Mouse (Mus musculus) heart, adult 2 months (tissue): ENCODE results near the gene Mfsd4a. TPM values are rescaled to one million over a fixed set of nuclear protein-coding genes. Genes with fewer than 3 reads are reported as not detected.

Experiments used
- DNase-seq, 2 experiments: peaks; one replicate each; pipeline ENCODE4 v3.0.0; 2021
- H3K27ac ChIP-seq: fragments of 200-600 bp; 2 replicates; pipeline ENCODE4 v1.8.1; 2022
- H3K27me3 ChIP-seq: fragments of 200-500 bp; 2 replicates; pipeline ENCODE4 v1.6.1; 2012; ENCODE audit warnings: mild to moderate bottlenecking, low read length, inconsistent platforms, mixed read lengths; ENCODE audit not compliant: control insufficient read depth, insufficient read depth
- H3K36me3 ChIP-seq: fragments of 200-500 bp; 2 replicates; pipeline ENCODE4 v1.6.1; 2012; ENCODE audit warnings: low read length, inconsistent platforms; ENCODE audit not compliant: control insufficient read depth, insufficient read depth
- H3K4me1 ChIP-seq: fragments of 200-500 bp; 2 replicates; pipeline ENCODE4 v1.6.1; 2011; ENCODE audit warnings: low read length; ENCODE audit not compliant: control insufficient read depth, insufficient read depth
- H3K4me3 ChIP-seq: fragments of 200-600 bp; 2 replicates; pipeline ENCODE4 v1.8.1; 2022
- H3K79me2 ChIP-seq: fragments of 200-500 bp; replicated peaks from 2 replicates; pipeline ENCODE4 v1.6.1; 2012; ENCODE audit warnings: mild to moderate bottlenecking, inconsistent platforms, low read length, moderate library complexity, mixed read lengths; ENCODE audit not compliant: control insufficient read depth, insufficient read depth
- H3K9ac ChIP-seq: fragments of 200-500 bp; 2 replicates; pipeline ENCODE4 v1.6.1; 2012; ENCODE audit warnings: low read depth, mild to moderate bottlenecking, control low read depth, inconsistent platforms, low read length, mixed read lengths
- CTCF ChIP-seq: fragments of 200-600 bp; IDR thresholded peaks from 2 replicates; pipeline ENCODE4 v1.8.1; 2022; ENCODE audit warnings: antibody characterized with exemption, mild to moderate bottlenecking, moderate library complexity
- EP300 ChIP-seq: fragments of 200-500 bp; IDR thresholded peaks from 2 replicates; pipeline ENCODE4 v1.6.1; 2011; ENCODE audit warnings: low read depth, low read length, control low read depth; ENCODE audit not compliant: insufficient read depth
- POLR2A ChIP-seq: fragments of 200-500 bp; IDR thresholded peaks from 2 replicates; pipeline ENCODE4 v1.6.1; 2011; ENCODE audit warnings: mild to moderate bottlenecking, low read depth, low read length, control low read depth; ENCODE audit not compliant: insufficient read depth
- WGBS: fragments of 180-500 bp; shearing (Covaris S2); methylation state at CpG from one replicate; pipeline ENCODE4 v1.1.7; 2018; 5-methylcytosine and 5-hydroxymethylcytosine counted together
- intact Hi-C: fragments of 180-260 bp; cut with DNase I; formaldehyde crosslinking; loops from one replicate; pipeline ENCODE4 v1.15.1; 2025
- polyA plus RNA-seq: library from polyadenylated mRNA; depleted of rRNA; stranded (reverse); fragments of >200 nt; gene quantifications from 2 replicates; pipeline ENCODE4 v1.2.3, GENCODE M21; 2012; rRNA removed
- total RNA-seq, 2 experiments: library from RNA; stranded (reverse); gene quantifications; 2 replicates each; pipeline ENCODE4 v1.2.3; 2021

The Mfsd4a gene
- total and polyA plus RNA-seq, 3 experiments = 1.4 to 3.0 (median 1.6) TPM

- no peak overlapping the region for H3K9ac ChIP-seq
- no peak for TF ChIP-seq POLR2A
- TF ChIP-seq EP300 = no peak
- no peak for TF ChIP-seq CTCF
- H3K27ac ChIP-seq = no peak overlapping the region
- H3K4me1 ChIP-seq = peaks cover 1% of the 10 kb centered on the region; the same call in 1 of the 2 replicates
- 83% methylated on average over 2 of the region's 2 CpGs for WGBS
- intact Hi-C loops = loop anchor here (2.0 to 10.0 kb wide), 2 partner anchors 133 to 251 kb away; no protein-coding TSS in a partner anchor
- no peak overlapping the region for H3K4me3 ChIP-seq
- no peak for DNase-seq
- no peaks in the 10 kb centered on the region for H3K36me3 ChIP-seq
- H3K27me3 ChIP-seq = no peaks in the 10 kb centered on the region
- H3K79me2 ChIP-seq = no peaks in the 10 kb centered on the region
Measured at GRCm38 (mm10) chr1:131983806-131984205, 84.1 kb downstream of the Mfsd4a start.

DNA sequence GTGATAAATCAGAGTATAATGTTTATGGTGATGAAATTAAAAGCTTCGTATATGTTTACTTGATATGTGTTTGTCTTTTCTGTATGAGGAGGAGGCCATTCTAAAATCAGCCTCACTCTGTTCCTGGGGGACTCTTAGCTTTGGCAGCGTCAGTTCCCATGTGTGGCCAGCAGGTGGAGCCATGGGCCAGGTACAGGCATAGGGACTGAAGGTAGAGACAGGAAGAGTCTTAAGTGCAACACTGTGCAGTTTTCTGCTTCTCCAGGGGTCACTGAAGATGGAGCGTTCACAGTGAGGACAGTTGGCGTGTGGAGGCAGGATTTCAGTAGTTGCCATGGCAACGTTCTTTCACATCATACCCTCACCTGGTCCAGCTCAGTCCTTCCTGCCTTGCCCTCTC is 85.0 kb downstream of the Mfsd4a start:
- no peak overlapping the region for H3K27ac ChIP-seq
- WGBS = 12% methylated on average over 5 of the region's 5 CpGs
- intact Hi-C loops = loop anchor here (2.0 to 10.0 kb wide), 2 partner anchors 134 to 252 kb away; no protein-coding TSS in a partner anchor
- DNase-seq = peak; percentile 71 to 83
- H3K4me1 ChIP-seq = peaks cover 1% of the 10 kb centered on the region; the same call in 1 of the 2 replicates
- no peaks in the 10 kb centered on the region for H3K27me3 ChIP-seq
- TF ChIP-seq EP300 (peak; percentile 58; the same call in 1 of the 2 replicates), POLR2A (no peak)
- H3K36me3 ChIP-seq = no peaks in the 10 kb centered on the region
- H3K79me2 ChIP-seq = no peaks in the 10 kb centered on the region
- no peak overlapping the region for H3K4me3 ChIP-seq
- H3K9ac ChIP-seq = no peak overlapping the region

DNA sequence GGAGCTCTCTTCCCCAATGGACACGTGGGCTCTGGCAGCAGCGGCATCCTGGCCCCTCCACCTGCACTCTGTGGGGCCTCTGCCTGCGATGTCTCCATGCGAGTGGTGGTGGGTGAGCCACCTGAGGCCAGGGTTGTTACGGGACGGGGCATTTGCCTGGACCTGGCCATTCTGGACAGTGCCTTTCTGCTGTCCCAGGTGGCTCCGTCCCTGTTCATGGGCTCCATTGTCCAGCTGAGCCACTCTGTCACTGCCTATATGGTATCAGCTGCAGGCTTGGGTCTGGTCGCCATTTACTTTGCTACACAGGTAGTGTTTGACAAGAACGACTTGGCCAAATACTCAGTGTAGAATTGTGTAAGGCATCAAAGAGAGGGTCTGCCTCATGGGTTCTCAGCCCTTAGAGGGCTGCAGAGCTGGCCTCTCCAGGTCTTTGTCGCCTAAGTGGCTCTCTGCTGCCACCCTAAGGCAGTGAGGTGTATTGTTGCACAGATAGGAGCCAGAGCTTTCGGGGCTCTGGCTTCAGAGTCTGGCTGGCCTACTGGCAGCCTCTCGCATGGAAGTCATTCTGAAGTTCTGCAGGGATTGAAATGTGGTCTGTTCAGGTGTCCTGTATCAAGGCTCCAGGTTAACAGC is 86.4 kb downstream of the Mfsd4a start:
- intact Hi-C loops = loop anchor here (1.0 to 10.0 kb wide), 3 partner anchors 44 to 253 kb away; no protein-coding TSS in a partner anchor

GRCm38 (mm10) chr1:131980471-131980870 is 87.4 kb downstream of the Mfsd4a start:
- intact Hi-C loops = loop anchor here (10.0 kb wide), 1 partner anchor 254 kb away; no protein-coding TSS in a partner anchor
- H3K4me1 ChIP-seq = peaks cover 1% of the 10 kb centered on the region; the same call in 1 of the 2 replicates
- DNase-seq = no peak
- no peak overlapping the region for H3K27ac ChIP-seq
- H3K36me3 ChIP-seq = no peaks in the 10 kb centered on the region
- no peaks in the 10 kb centered on the region for H3K79me2 ChIP-seq
- TF ChIP-seq CTCF = no peak
- no peak for TF ChIP-seq POLR2A
- TF ChIP-seq EP300 = no peak
- H3K4me3 ChIP-seq = no peak overlapping the region
- H3K27me3 ChIP-seq = no peaks in the 10 kb centered on the region
- H3K9ac ChIP-seq = no peak overlapping the region
- 68% methylated on average over 2 of the region's 2 CpGs for WGBS

More for the DNA sequence above, 86.4 kb downstream of the Mfsd4a start:
- Histone ChIP-seq H3K4me3 (no peak overlapping the region), H3K9ac (no peak overlapping the region), H3K79me2 (no peaks in the 10 kb centered on the region), H3K27ac (no peak overlapping the region), H3K27me3 (no peaks in the 10 kb centered on the region), H3K36me3 (no peaks in the 10 kb centered on the region), H3K4me1 (peaks cover 1% of the 10 kb centered on the region; the same call in 1 of the 2 replicates)
- DNase-seq = peak; percentile 67 to 83
- peak; percentile 97 for TF ChIP-seq CTCF
- no peak for TF ChIP-seq POLR2A
- 0 out of 2 replicates have a peak, but pooled peaks have one; percentile 61 for TF ChIP-seq EP300
- WGBS = 56% methylated on average over 12 of the region's 12 CpGs

DNA sequence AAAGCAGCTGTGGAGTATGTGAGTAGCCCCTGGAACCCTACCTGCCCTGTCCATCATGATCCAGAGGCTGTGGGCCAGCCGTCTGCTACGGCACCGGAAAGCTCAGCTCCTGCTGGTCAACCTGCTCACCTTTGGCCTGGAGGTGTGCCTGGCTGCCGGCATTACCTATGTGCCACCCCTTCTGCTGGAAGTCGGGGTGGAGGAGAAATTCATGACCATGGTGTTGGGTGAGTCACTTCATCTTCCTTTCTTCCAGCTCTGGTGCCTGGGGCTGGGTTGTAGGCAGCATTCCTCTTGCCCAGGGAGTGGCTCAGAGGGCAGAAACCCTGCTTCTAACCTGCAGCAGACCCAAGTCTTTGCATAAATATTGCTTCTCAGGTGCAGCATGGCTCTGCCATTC is 91.0 kb downstream of the Mfsd4a start:
- DNase-seq = no peak
- Histone ChIP-seq H3K9ac (no peak overlapping the region), H3K79me2 (no peaks in the 10 kb centered on the region), H3K36me3 (no peaks in the 10 kb centered on the region), H3K4me3 (no peak overlapping the region), H3K27ac (no peak overlapping the region), H3K27me3 (no peaks in the 10 kb centered on the region), H3K4me1 (no peaks in the 10 kb centered on the region; the same call in 1 of the 2 replicates)
- 93% methylated on average over 5 of the region's 5 CpGs for WGBS
- intact Hi-C loops = no loop called here
- TF ChIP-seq POLR2A (no peak), CTCF (no peak), EP300 (no peak)

DNA sequence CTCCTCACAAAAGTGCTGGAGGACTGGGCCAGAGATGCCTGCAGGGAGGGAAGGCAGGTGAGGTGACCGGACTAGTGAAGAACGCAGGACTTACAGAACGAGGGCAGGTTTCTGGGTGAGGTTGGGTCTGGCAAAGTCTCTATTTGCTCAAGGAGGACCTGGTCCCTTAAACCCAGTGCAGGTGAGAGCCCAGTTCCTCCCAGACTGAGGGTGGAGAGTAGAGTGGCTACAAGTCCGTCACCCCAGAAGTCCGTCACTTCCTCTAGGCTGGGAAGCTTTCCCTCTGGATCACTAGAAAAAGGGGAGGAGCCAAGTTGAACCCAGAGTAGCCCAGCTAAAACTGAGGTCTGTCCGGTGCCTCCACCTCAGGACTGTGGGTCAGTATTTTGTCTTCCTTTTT is 93.9 kb downstream of the Mfsd4a start:
- no peak for DNase-seq
- H3K9ac ChIP-seq = no peak overlapping the region
- H3K79me2 ChIP-seq = no peaks in the 10 kb centered on the region; the same call in 1 of the 2 replicates
- H3K27ac ChIP-seq = no peak overlapping the region
- H3K4me1 ChIP-seq = peaks cover 3% of the 10 kb centered on the region
- no peaks in the 10 kb centered on the region for H3K27me3 ChIP-seq
- H3K4me3 ChIP-seq = no peak overlapping the region
- TF ChIP-seq POLR2A (no peak), CTCF (no peak), EP300 (no peak)
- intact Hi-C loops = no loop called here
- 73% methylated on average over 6 of the region's 6 CpGs for WGBS
- no peaks in the 10 kb centered on the region for H3K36me3 ChIP-seq

Other genes with a start within 250 kb of the Mfsd4a start
- 10 to 100 TPM; 43.4 to 65.9 TPM for gene Slc41a1, start 240.6 kb downstream of the Mfsd4a start, total RNA-seq
- 69.5 and 84.1 TPM in 2 replicates for gene Slc41a1, start 240.6 kb downstream of the Mfsd4a start, polyA plus RNA-seq
- gene Rab29, start 200.8 kb downstream of the Mfsd4a start, total RNA-seq = 10 to 100 TPM; 11.2 to 11.8 TPM
- gene Rab29, start 200.8 kb downstream of the Mfsd4a start, polyA plus RNA-seq = 17.4 and 28.6 TPM in 2 replicates
- gene Nucks1, start 157.5 kb downstream of the Mfsd4a start, total RNA-seq = 10 to 100 TPM; 59.5 to 64.3 TPM
- 9.9 and 18.9 TPM in 2 replicates for gene Nucks1, start 157.5 kb downstream of the Mfsd4a start, polyA plus RNA-seq
- 1 to 10 TPM; 3.8 to 7.0 TPM for gene Slc45a3, start 105.1 kb downstream of the Mfsd4a start, total RNA-seq
- gene Slc45a3, start 105.1 kb downstream of the Mfsd4a start, polyA plus RNA-seq = 5.5 and 6.4 TPM in 2 replicates
- gene Elk4, start 60.5 kb downstream of the Mfsd4a start, total RNA-seq = 10 to 100 TPM; 76.5 to 77.4 TPM
- 20.8 and 32.7 TPM in 2 replicates for gene Elk4, start 60.5 kb downstream of the Mfsd4a start, polyA plus RNA-seq
- gene Cdk18, start 71.6 kb upstream of the Mfsd4a start, total RNA-seq = 10 to 100 TPM; 14.0 to 15.8 TPM
- 20.9 and 25.1 TPM in 2 replicates for gene Cdk18, start 71.6 kb upstream of the Mfsd4a start, polyA plus RNA-seq
- not detected for gene Lemd1, start 123.4 kb upstream of the Mfsd4a start, total RNA-seq
- gene Lemd1, start 123.4 kb upstream of the Mfsd4a start, polyA plus RNA-seq = 0.20 TPM in 1 of 2 replicates, not detected in the other
- under 1 TPM in 1 of 2 experiments, not detected in 1; 0.05 TPM for gene AC124108.1, start 123.4 kb upstream of the Mfsd4a start, total RNA-seq
- 0.06 TPM in 1 of 2 replicates, not detected in the other for gene AC124108.1, start 123.4 kb upstream of the Mfsd4a start, polyA plus RNA-seq
- gene Gm10188, start 161.7 kb upstream of the Mfsd4a start, total RNA-seq = not detected
- not detected in 2 replicates for gene Gm10188, start 161.7 kb upstream of the Mfsd4a start, polyA plus RNA-seq
- 10 to 100 TPM; 15.4 to 21.0 TPM for gene Klhdc8a, start 230.6 kb upstream of the Mfsd4a start, total RNA-seq
- gene Klhdc8a, start 230.6 kb upstream of the Mfsd4a start, polyA plus RNA-seq = 15.9 and 18.7 TPM in 2 replicates
- gene Nuak2, start 248.1 kb upstream of the Mfsd4a start, total RNA-seq = 1 to 10 TPM; 4.1 to 4.3 TPM
- 2.8 and 4.0 TPM in 2 replicates for gene Nuak2, start 248.1 kb upstream of the Mfsd4a start, polyA plus RNA-seq